Mouse (Mus musculus): Measurements from ENCODE around the gene Snrpa1. TPM values are rescaled to one million over a fixed set of nuclear protein-coding genes. Genes with fewer than 3 reads are reported as not detected.

Snrpa1 gene
- polyA plus RNA-seq, 1 experiment from 2014 or later: 58.0 TPM

GRCm38 (mm10) chr7:66118046-66118445 lies 59.2 kb downstream of the Snrpa1 start:
- no peak overlapping the region for H3K4me2 ChIP-seq (replicated peaks; ENCODE audit: low read depth, low read length)
- H3K27ac ChIP-seq (ENCODE audit: low read length): no peak overlapping the region
- TF ChIP-seq CTCF (IDR thresholded peaks at IDR 0.05) (no peak), EP300 (IDR thresholded peaks at IDR 0.05) (no peak)
- 80% methylated on average over 3 of the region's 3 CpGs for WGBS
- H3K9me3 ChIP-seq (ENCODE audit: low read length): no peaks in the 10 kb centered on the region
- peaks cover 4% of the 10 kb centered on the region; the same call in 1 of the 2 replicates for H3K4me1 ChIP-seq (ENCODE audit: insufficient read depth, low read depth, low read length)
- no peak overlapping the region for H3K9ac ChIP-seq (replicated peaks; ENCODE audit: low read depth)
- H3K36me3 ChIP-seq (ENCODE audit: insufficient read depth, low read length): no peaks in the 10 kb centered on the region
- ATAC-seq (no peak), DNase-seq (ENCODE audit: low spot score) (no peak)
- no peak overlapping the region for H3K4me3 ChIP-seq (ENCODE audit: low read depth, low read length)
- no peaks in the 10 kb centered on the region for H3K27me3 ChIP-seq (replicated peaks; ENCODE audit: insufficient read depth, low read length)

- Histone ChIP-seq H3K4me1 (ENCODE audit: insufficient read depth, low read depth, low read length) (peaks cover 3% of the 10 kb centered on the region; the same call in 1 of the 2 replicates), H3K4me2 (replicated peaks; ENCODE audit: low read depth, low read length) (no peak overlapping the region), H3K4me3 (ENCODE audit: low read depth, low read length) (no peak overlapping the region), H3K27me3 (replicated peaks; ENCODE audit: insufficient read depth, low read length) (no peaks in the 10 kb centered on the region), H3K27ac (ENCODE audit: low read length) (no peak overlapping the region), H3K36me3 (ENCODE audit: insufficient read depth, low read length) (no peaks in the 10 kb centered on the region), H3K9ac (replicated peaks; ENCODE audit: low read depth) (no peak overlapping the region), H3K9me3 (ENCODE audit: low read length) (no peaks in the 10 kb centered on the region)
- ATAC-seq (no peak), DNase-seq (ENCODE audit: low spot score) (no peak)
- WGBS: 80% methylated on average over 7 of the region's 7 CpGs
- no peak for TF ChIP-seq CTCF (IDR thresholded peaks at IDR 0.05)
- no peak for TF ChIP-seq EP300 (IDR thresholded peaks at IDR 0.05)
Measured at GRCm38 (mm10) chr7:66118796-66119195, 60.0 kb downstream of the Snrpa1 start.

GRCm38 (mm10) chr7:66120139-66120538 lies 61.3 kb downstream of the Snrpa1 start:
- no peak for DNase-seq (ENCODE audit: low spot score)
- H3K4me3 ChIP-seq (ENCODE audit: low read depth, low read length): no peak overlapping the region
- whole genome bisulfite sequencing: 39% methylated on average over 1 of the region's 1 CpGs

GRCm38 (mm10) chr7:66120702-66121396 lies 62.0 kb downstream of the Snrpa1 start:
- H3K36me3 ChIP-seq (ENCODE audit: insufficient read depth, low read length): peaks cover 7% of the 10 kb centered on the region; the same call in 1 of the 2 replicates
- H3K4me2 ChIP-seq (replicated peaks; ENCODE audit: low read depth, low read length): no peak overlapping the region
- TF ChIP-seq EP300 (IDR thresholded peaks at IDR 0.05): no peak
- no peak for TF ChIP-seq CTCF (IDR thresholded peaks at IDR 0.05)
- no peak overlapping the region for H3K4me3 ChIP-seq (ENCODE audit: low read depth, low read length)
- no peaks in the 10 kb centered on the region for H3K27me3 ChIP-seq (replicated peaks; ENCODE audit: insufficient read depth, low read length)
- DNase-seq (ENCODE audit: low spot score) (no peak), ATAC-seq (no peak)
- no peaks in the 10 kb centered on the region for H3K9me3 ChIP-seq (ENCODE audit: low read length)
- H3K27ac ChIP-seq (ENCODE audit: low read length): no peak overlapping the region
- no peak overlapping the region for H3K9ac ChIP-seq (replicated peaks; ENCODE audit: low read depth)
- peaks cover 3% of the 10 kb centered on the region; the same call in 1 of the 2 replicates for H3K4me1 ChIP-seq (ENCODE audit: insufficient read depth, low read depth, low read length)
- 69% methylated on average over 7 of the region's 7 CpGs for WGBS

More at GRCm38 (mm10) chr7:66120139-66120538, 61.3 kb downstream of the Snrpa1 start:
- Histone ChIP-seq H3K9ac (replicated peaks; ENCODE audit: low read depth) (no peak overlapping the region), H3K27ac (ENCODE audit: low read length) (no peak overlapping the region), H3K4me1 (ENCODE audit: insufficient read depth, low read depth, low read length) (peaks cover 3% of the 10 kb centered on the region; the same call in 1 of the 2 replicates), H3K27me3 (replicated peaks; ENCODE audit: insufficient read depth, low read length) (no peaks in the 10 kb centered on the region), H3K36me3 (ENCODE audit: insufficient read depth, low read length) (no peaks in the 10 kb centered on the region; the same call in 1 of the 2 replicates), H3K9me3 (ENCODE audit: low read length) (no peaks in the 10 kb centered on the region), H3K4me2 (replicated peaks; ENCODE audit: low read depth, low read length) (no peak overlapping the region)
- no peak for TF ChIP-seq EP300 (IDR thresholded peaks at IDR 0.05)
- TF ChIP-seq CTCF (IDR thresholded peaks at IDR 0.05): no peak
- ATAC-seq: no peak

Other genes with a start within 250 kb of the Snrpa1 start
- 1.4 and 1.5 TPM in 2 replicates for gene Pcsk6, start 197.3 kb upstream of the Snrpa1 start, polyA plus RNA-seq (2015; fragmentation: Nextera tagmentation; extraction: Ambion mirVana)
- gene Gm45213, start 15.4 kb upstream of the Snrpa1 start, polyA plus RNA-seq (2015; fragmentation: Nextera tagmentation; extraction: Ambion mirVana): not detected in 2 replicates
- gene Selenos, start 20.6 kb downstream of the Snrpa1 start, polyA plus RNA-seq (2015; fragmentation: Nextera tagmentation; extraction: Ambion mirVana): 164 and 167 TPM in 2 replicates
- 22.5 and 23.7 TPM in 2 replicates for gene Chsy1, start 50.5 kb downstream of the Snrpa1 start, polyA plus RNA-seq (2015; fragmentation: Nextera tagmentation; extraction: Ambion mirVana)